Comparison of ENCODE assay signal across 16 mouse cellular contexts in the genomic region with DNA sequence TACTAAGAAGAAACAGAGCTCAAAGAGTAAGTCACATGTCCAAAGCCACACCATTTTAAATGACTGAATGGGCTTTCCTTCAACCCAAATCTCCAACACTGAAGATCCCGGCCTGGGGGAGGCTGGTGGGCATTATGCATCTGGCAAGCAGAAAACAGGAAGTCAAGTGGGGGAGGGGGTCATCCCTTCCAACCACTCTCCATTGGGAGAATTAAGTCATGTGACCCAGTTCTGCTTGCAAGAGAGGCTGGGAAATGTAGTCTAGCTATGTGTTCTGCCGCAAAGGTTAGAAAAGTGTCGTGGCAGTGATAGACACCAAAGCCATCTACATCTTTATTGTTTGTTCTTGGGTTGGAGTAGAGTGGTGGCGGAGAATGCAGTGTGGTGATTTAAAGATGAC.
DNase-seq lines count a peak whose midpoint lies in the region; ATAC-seq lines count a peak whose summit lies in the region.
"Had no signal": no experiment of that assay in that cellular context is flagged by ENCODE, and none has a peak within 500 bp of the region (broad histone marks: within the 10 kb centered on the region; RNA-seq: fewer than 3 reads in every experiment).

No protein-coding gene starts in this region.

- DNase-seq in embryo, embryonic 10 days (ENCODE audit: low spot score), result peak; percentile 45
- no peak for DNase-seq in embryo, embryonic 9.5 days (ENCODE audit: extremely low spot score)
- DNase-seq in embryo, embryonic 10.5 days (ENCODE audit: low spot score), result peak; percentile 58
- DNase-seq in limb, embryonic 11.5 days (ENCODE audit: low spot score), result peak; percentile 54
- no peak for DNase-seq in gastrocnemius, postnatal 25 days
- DNase-seq in thymus, postnatal 4 days, result no peak
- DNase-seq: cerebellum, adult 9-11 months; kidney, postnatal 36 days; liver; lung, embryonic 14.5 days; right cerebral cortex, postnatal 25 days; thymus, postnatal 36 days had no signal

- no peak overlapping the region for H3K4me2 ChIP-seq in limb, embryonic 11.5 days (ENCODE audit: low read depth, severe bottlenecking)
- H3K4me2 ChIP-seq in neural tube, embryonic 15.5 days, result no peak overlapping the region
- H3K4me2 ChIP-seq: lung, embryonic 14.5 days; stomach, embryonic 15.5 days had no signal

- WGBS in limb, embryonic 11.5 days, result 40% methylated on average over 4 of the region's 4 CpGs
- WGBS in neural tube, embryonic 15.5 days, result 58% methylated on average over 4 of the region's 4 CpGs

- H3K4me1 ChIP-seq in limb, embryonic 11.5 days (ENCODE audit: control insufficient read depth, insufficient read depth, low read length), result no peaks in the 10 kb centered on the region
- H3K4me1 ChIP-seq in neural tube, embryonic 15.5 days, result peaks cover 5% of the 10 kb centered on the region; the same call in 1 of the 2 replicates
- H3K4me1 ChIP-seq: stomach, embryonic 15.5 days had no signal

- no peak overlapping the region for H3K4me3 ChIP-seq in limb, embryonic 11.5 days (ENCODE audit: low read depth, low read length)
- H3K4me3 ChIP-seq in neural tube, embryonic 15.5 days (replicated peaks), result no peak overlapping the region
- H3K4me3 ChIP-seq: stomach, embryonic 15.5 days had no signal

- H3K27ac ChIP-seq in limb, embryonic 11.5 days (replicated peaks; ENCODE audit: low read depth, low read length), result no peak overlapping the region
- H3K27ac ChIP-seq in neural tube, embryonic 15.5 days (replicated peaks), result no peak overlapping the region
- H3K27ac ChIP-seq: stomach, embryonic 15.5 days had no signal

- no peaks in the 10 kb centered on the region for H3K27me3 ChIP-seq in limb, embryonic 11.5 days (ENCODE audit: control insufficient read depth, insufficient read depth, low read length)
- H3K27me3 ChIP-seq in neural tube, embryonic 15.5 days (replicated peaks), result no peaks in the 10 kb centered on the region
- H3K27me3 ChIP-seq: stomach, embryonic 15.5 days had no signal

- H3K9me3 ChIP-seq in limb, embryonic 11.5 days (ENCODE audit: control insufficient read depth, low read length), result no peaks in the 10 kb centered on the region
- no peaks in the 10 kb centered on the region for H3K9me3 ChIP-seq in neural tube, embryonic 15.5 days (replicated peaks)
- H3K9me3 ChIP-seq: G1E; stomach, embryonic 15.5 days had no signal

- no peak overlapping the region for H3K9ac ChIP-seq in limb, embryonic 11.5 days (ENCODE audit: low read length)
- no peak overlapping the region for H3K9ac ChIP-seq in neural tube, embryonic 15.5 days (replicated peaks)
- H3K9ac ChIP-seq: lung, embryonic 14.5 days; stomach, embryonic 15.5 days had no signal

- no peaks in the 10 kb centered on the region for H3K36me3 ChIP-seq in limb, embryonic 11.5 days (ENCODE audit: control insufficient read depth, insufficient read depth, low read length)
- no peaks in the 10 kb centered on the region for H3K36me3 ChIP-seq in neural tube, embryonic 15.5 days
- H3K36me3 ChIP-seq: G1E; stomach, embryonic 15.5 days had no signal

- peak; percentile 51; the same call in 1 of the 2 replicates for ATAC-seq in limb, embryonic 11.5 days (ENCODE audit: insufficient number of reproducible peaks, low FRiP score, low TSS enrichment, low read depth)
- peak; percentile 56 for ATAC-seq in neural tube, embryonic 15.5 days (ENCODE audit: low FRiP score)
- no peak for ATAC-seq in monocyte, adult 5-6 weeks (replicated peaks; ENCODE audit: insufficient number of reproducible peaks, low FRiP score, low TSS enrichment, poor library complexity, severe bottlenecking)

Comparison
In these comparisons a context has a peak if more than half of its experiments do, and no peak if none do; other contexts are left out.
1. DNase-seq: peak in embryo, embryonic 10 days (single experiment), embryo, embryonic 10.5 days (single experiment) and limb, embryonic 11.5 days (single experiment); none in embryo, embryonic 9.5 days (single experiment), gastrocnemius, postnatal 25 days (single experiment) and thymus, postnatal 4 days (single experiment).